Comparison of ENCODE assay signal across 9 mouse cellular contexts in the genomic region with DNA sequence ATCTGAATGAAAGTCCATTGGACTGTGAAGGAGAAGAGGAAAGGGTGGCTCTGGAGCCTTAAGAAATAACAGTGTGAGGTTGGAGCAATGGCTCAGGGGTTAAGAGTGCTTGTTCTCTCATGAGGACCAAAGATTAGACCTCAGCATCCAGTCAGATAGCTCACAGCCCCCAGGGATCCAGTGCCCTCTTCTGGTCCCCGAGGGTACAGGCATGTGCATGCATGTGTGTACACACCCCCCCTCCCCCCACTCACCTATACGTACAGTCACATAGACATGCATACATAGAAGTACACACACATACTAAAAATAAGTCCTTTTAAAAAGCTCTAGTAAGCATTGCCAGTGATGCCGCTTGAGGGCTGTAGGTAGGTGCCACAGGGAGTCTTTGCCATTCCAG.
DNase-seq lines count a peak whose midpoint lies in the region; ATAC-seq and TF ChIP-seq lines count a peak whose summit lies in the region.
"Had no signal": no experiment of that assay in that cellular context is flagged by ENCODE, and none has a peak within 500 bp of the region (broad histone marks: within the 10 kb centered on the region; RNA-seq: fewer than 3 reads in every experiment).

No protein-coding gene starts in this region.

- H3K27ac ChIP-seq in kidney, adult 2 months (ENCODE audit: insufficient read depth, low read depth, low read length), result no peak overlapping the region
- H3K27ac ChIP-seq in thymus, adult 2 months (ENCODE audit: control insufficient read depth, insufficient read depth, low read length), result no peak overlapping the region

- no peak overlapping the region for H3K4me3 ChIP-seq in kidney, adult 2 months (ENCODE audit: insufficient read depth, low read depth, low read length)
- no peak overlapping the region for H3K4me3 ChIP-seq in thymus, adult 2 months (ENCODE audit: control insufficient read depth, insufficient read depth, low read length)

- TF ChIP-seq POLR2A in kidney, adult 2 months (IDR thresholded peaks at IDR 0.05; ENCODE audit: low read depth, low read length), result no peak
- TF ChIP-seq POLR2A in thymus, adult 2 months (IDR thresholded peaks at IDR 0.05; ENCODE audit: control insufficient read depth, extremely low read depth, insufficient read depth, low read length, poor library complexity), result no peak

- no peaks in the 10 kb centered on the region for H3K36me3 ChIP-seq in kidney, adult 2 months (ENCODE audit: control insufficient read depth, insufficient read depth, low read length)
- H3K36me3 ChIP-seq in thymus, adult 2 months (ENCODE audit: control insufficient read depth, insufficient read depth, low read length), result no peaks in the 10 kb centered on the region

- H3K4me1 ChIP-seq in kidney, adult 2 months (ENCODE audit: control insufficient read depth, insufficient read depth, low read length), result no peaks in the 10 kb centered on the region
- H3K4me1 ChIP-seq in thymus, adult 2 months (replicated peaks; ENCODE audit: control insufficient read depth, insufficient read depth, low read length), result no peaks in the 10 kb centered on the region

- peak; percentile 52 for TF ChIP-seq CTCF in kidney, adult 2 months (conservative IDR thresholded peaks at IDR 0.05; ENCODE audit: insufficient read depth, insufficient read length, low read depth, low read length)
- TF ChIP-seq CTCF in thymus, adult 2 months (IDR thresholded peaks at IDR 0.05; ENCODE audit: borderline replicate concordance, control insufficient read depth, extremely low read depth, insufficient read depth, low read length, poor library complexity), result no peak

- ATAC-seq in cerebellum, adult (ENCODE audit: insufficient number of reproducible peaks, low FRiP score, low TSS enrichment), result 0 out of 2 replicates have a peak, but pooled peaks have one; percentile 18

- DNase-seq in cerebellum, adult 9-10 months, result no peak
- DNase-seq in kidney, adult 2 months, result no peak
- no peak for DNase-seq in kidney, adult 9 months
- DNase-seq in thymus, postnatal 4 days, result peak; percentile 33
- no peak for DNase-seq in thymus, adult 2 months
- DNase-seq in adrenal gland, postnatal 14 days, result no peak
- no peak for DNase-seq in neural tube, embryonic 10.5 days (ENCODE audit: extremely low spot score, low spot score)
- DNase-seq: heart, postnatal 36 days had no signal

- no peaks in the 10 kb centered on the region for H3K27me3 ChIP-seq in kidney, adult 2 months (replicated peaks; ENCODE audit: control insufficient read depth, insufficient read depth, low read length)
- H3K27me3 ChIP-seq in thymus, adult 2 months (ENCODE audit: control insufficient read depth, insufficient read depth, low read length), result no peaks in the 10 kb centered on the region

- 80% methylated on average over 3 of the region's 3 CpGs for WGBS in kidney, adult 2 months
- WGBS in thymus, adult 2 months, result 81% methylated on average over 3 of the region's 3 CpGs
